Mouse (Mus musculus): ENCODE measurements around the gene Pdhb. TPM values are rescaled to one million over a fixed set of nuclear protein-coding genes. Genes with fewer than 3 reads are reported as not detected.

The Pdhb gene
- polyA plus RNA-seq, 1 experiment from 2014 or later, result 413 TPM

- ATAC-seq (replicated peaks; ENCODE audit: insufficient number of reproducible peaks, low FRiP score, low TSS enrichment), result no peak
Observed at GRCm38 (mm10) chr14:8206179-8206910, 33.5 kb upstream of the Pdhb start.

GRCm38 (mm10) chr14:8201715-8202114, 28.9 kb upstream of the Pdhb start:
- H3K9me3 ChIP-seq (replicated peaks; ENCODE audit: control insufficient read depth, low read length), result no peaks in the 10 kb centered on the region
- no peak overlapping the region for H3K9ac ChIP-seq (ENCODE audit: low read depth, low read length)
- H3K4me2 ChIP-seq, result no peak overlapping the region
- H3K4me3 ChIP-seq (ENCODE audit: low read depth, low read length), result no peak overlapping the region
- ATAC-seq (replicated peaks; ENCODE audit: insufficient number of reproducible peaks, low FRiP score, low TSS enrichment), result no peak
- H3K27me3 ChIP-seq (ENCODE audit: control insufficient read depth, insufficient read depth, low read length), result no peaks in the 10 kb centered on the region
- H3K4me1 ChIP-seq (ENCODE audit: control insufficient read depth, insufficient read depth, low read length), result peaks cover 12% of the 10 kb centered on the region
- H3K36me3 ChIP-seq (ENCODE audit: control insufficient read depth, insufficient read depth, low read length), result no peaks in the 10 kb centered on the region
- WGBS (ENCODE audit: insufficient replicate concordance), result 75% methylated on average over 3 of the region's 3 CpGs
- no peak overlapping the region for H3K27ac ChIP-seq (ENCODE audit: low read depth, low read length)

More at GRCm38 (mm10) chr14:8206179-8206910, 33.5 kb upstream of the Pdhb start:
- no peaks in the 10 kb centered on the region for H3K9me3 ChIP-seq (replicated peaks; ENCODE audit: control insufficient read depth, low read length)
- H3K4me2 ChIP-seq, result no peak overlapping the region
- H3K27ac ChIP-seq (ENCODE audit: low read depth, low read length), result no peak overlapping the region
- 41% methylated on average over 9 of the region's 9 CpGs for WGBS (ENCODE audit: insufficient replicate concordance)
- no peak overlapping the region for H3K9ac ChIP-seq (ENCODE audit: low read depth, low read length)
- H3K4me1 ChIP-seq (ENCODE audit: control insufficient read depth, insufficient read depth, low read length), result peaks cover 12% of the 10 kb centered on the region
- H3K36me3 ChIP-seq (ENCODE audit: control insufficient read depth, insufficient read depth, low read length), result no peaks in the 10 kb centered on the region
- no peak overlapping the region for H3K4me3 ChIP-seq (ENCODE audit: low read depth, low read length)
- no peaks in the 10 kb centered on the region for H3K27me3 ChIP-seq (ENCODE audit: control insufficient read depth, insufficient read depth, low read length)

- Histone ChIP-seq H3K4me3 (ENCODE audit: low read depth, low read length) (no peak overlapping the region), H3K36me3 (ENCODE audit: control insufficient read depth, insufficient read depth, low read length) (no peaks in the 10 kb centered on the region), H3K4me1 (ENCODE audit: control insufficient read depth, insufficient read depth, low read length) (peaks cover 4% of the 10 kb centered on the region; the same call in 1 of the 2 replicates), H3K9me3 (replicated peaks; ENCODE audit: control insufficient read depth, low read length) (no peaks in the 10 kb centered on the region), H3K27me3 (ENCODE audit: control insufficient read depth, insufficient read depth, low read length) (no peaks in the 10 kb centered on the region), H3K9ac (ENCODE audit: low read depth, low read length) (no peak overlapping the region), H3K4me2 (no peak overlapping the region), H3K27ac (ENCODE audit: low read depth, low read length) (no peak overlapping the region)
- ATAC-seq (replicated peaks; ENCODE audit: insufficient number of reproducible peaks, low FRiP score, low TSS enrichment), result no peak
- WGBS (ENCODE audit: insufficient replicate concordance), result 74% methylated on average over 5 of the region's 5 CpGs
Observed at GRCm38 (mm10) chr14:8200769-8201168, 27.9 kb upstream of the Pdhb start.

GRCm38 (mm10) chr14:8192727-8193126, 19.9 kb upstream of the Pdhb start:
- 83% methylated on average over 6 of the region's 6 CpGs for WGBS (ENCODE audit: insufficient replicate concordance)
- ATAC-seq (replicated peaks; ENCODE audit: insufficient number of reproducible peaks, low FRiP score, low TSS enrichment), result no peak
- H3K4me3 ChIP-seq (ENCODE audit: low read depth, low read length), result no peak overlapping the region

GRCm38 (mm10) chr14:8191331-8191965, 18.6 kb upstream of the Pdhb start:
- H3K27ac ChIP-seq (ENCODE audit: low read depth, low read length), result no peak overlapping the region
- no peaks in the 10 kb centered on the region for H3K4me1 ChIP-seq (ENCODE audit: control insufficient read depth, insufficient read depth, low read length)
- no peaks in the 10 kb centered on the region for H3K27me3 ChIP-seq (ENCODE audit: control insufficient read depth, insufficient read depth, low read length)
- ATAC-seq (replicated peaks; ENCODE audit: insufficient number of reproducible peaks, low FRiP score, low TSS enrichment), result no peak
- H3K9me3 ChIP-seq (replicated peaks; ENCODE audit: control insufficient read depth, low read length), result no peaks in the 10 kb centered on the region
- H3K9ac ChIP-seq (ENCODE audit: low read depth, low read length), result no peak overlapping the region
- no peak overlapping the region for H3K4me3 ChIP-seq (ENCODE audit: low read depth, low read length)
- no peaks in the 10 kb centered on the region for H3K36me3 ChIP-seq (ENCODE audit: control insufficient read depth, insufficient read depth, low read length)
- 60% methylated on average over 12 of the region's 12 CpGs for WGBS (ENCODE audit: insufficient replicate concordance)
- H3K4me2 ChIP-seq, result no peak overlapping the region

More at GRCm38 (mm10) chr14:8192727-8193126, 19.9 kb upstream of the Pdhb start:
- no peaks in the 10 kb centered on the region for H3K36me3 ChIP-seq (ENCODE audit: control insufficient read depth, insufficient read depth, low read length)
- no peaks in the 10 kb centered on the region for H3K27me3 ChIP-seq (ENCODE audit: control insufficient read depth, insufficient read depth, low read length)
- no peaks in the 10 kb centered on the region for H3K4me1 ChIP-seq (ENCODE audit: control insufficient read depth, insufficient read depth, low read length)
- H3K4me2 ChIP-seq, result no peak overlapping the region
- H3K9me3 ChIP-seq (replicated peaks; ENCODE audit: control insufficient read depth, low read length), result no peaks in the 10 kb centered on the region
- H3K9ac ChIP-seq (ENCODE audit: low read depth, low read length), result no peak overlapping the region
- no peak overlapping the region for H3K27ac ChIP-seq (ENCODE audit: low read depth, low read length)

GRCm38 (mm10) chr14:8190556-8190955, 17.7 kb upstream of the Pdhb start:
- Histone ChIP-seq H3K27ac (ENCODE audit: low read depth, low read length) (no peak overlapping the region), H3K4me1 (ENCODE audit: control insufficient read depth, insufficient read depth, low read length) (no peaks in the 10 kb centered on the region), H3K27me3 (ENCODE audit: control insufficient read depth, insufficient read depth, low read length) (no peaks in the 10 kb centered on the region), H3K4me2 (no peak overlapping the region), H3K9ac (ENCODE audit: low read depth, low read length) (no peak overlapping the region), H3K36me3 (ENCODE audit: control insufficient read depth, insufficient read depth, low read length) (no peaks in the 10 kb centered on the region), H3K9me3 (replicated peaks; ENCODE audit: control insufficient read depth, low read length) (no peaks in the 10 kb centered on the region), H3K4me3 (ENCODE audit: low read depth, low read length) (no peak overlapping the region)
- no peak for ATAC-seq (replicated peaks; ENCODE audit: insufficient number of reproducible peaks, low FRiP score, low TSS enrichment)
- WGBS (ENCODE audit: insufficient replicate concordance), result 80% methylated on average over 3 of the region's 3 CpGs

- no peak overlapping the region for H3K27ac ChIP-seq (ENCODE audit: low read depth, low read length)
- no peaks in the 10 kb centered on the region for H3K36me3 ChIP-seq (ENCODE audit: control insufficient read depth, insufficient read depth, low read length)
- no peak overlapping the region for H3K4me2 ChIP-seq
- H3K9me3 ChIP-seq (replicated peaks; ENCODE audit: control insufficient read depth, low read length), result 0 out of 2 replicates have a peak, but pooled peaks cover 2% of the 10 kb centered on the region
- H3K4me1 ChIP-seq (ENCODE audit: control insufficient read depth, insufficient read depth, low read length), result no peaks in the 10 kb centered on the region
- 84% methylated on average over 6 of the region's 6 CpGs for WGBS (ENCODE audit: insufficient replicate concordance)
- no peak overlapping the region for H3K9ac ChIP-seq (ENCODE audit: low read depth, low read length)
- H3K27me3 ChIP-seq (ENCODE audit: control insufficient read depth, insufficient read depth, low read length), result no peaks in the 10 kb centered on the region
- no peak for ATAC-seq (replicated peaks; ENCODE audit: insufficient number of reproducible peaks, low FRiP score, low TSS enrichment)
- H3K4me3 ChIP-seq (ENCODE audit: low read depth, low read length), result no peak overlapping the region
Observed at GRCm38 (mm10) chr14:8186278-8187045, 13.6 kb upstream of the Pdhb start.

- no peak overlapping the region for H3K4me3 ChIP-seq (ENCODE audit: low read depth, low read length)
- no peak overlapping the region for H3K9ac ChIP-seq (ENCODE audit: low read depth, low read length)
- no peak overlapping the region for H3K4me2 ChIP-seq
- no peaks in the 10 kb centered on the region for H3K36me3 ChIP-seq (ENCODE audit: control insufficient read depth, insufficient read depth, low read length)
- ATAC-seq (replicated peaks; ENCODE audit: insufficient number of reproducible peaks, low FRiP score, low TSS enrichment), result no peak
- no peaks in the 10 kb centered on the region for H3K27me3 ChIP-seq (ENCODE audit: control insufficient read depth, insufficient read depth, low read length)
- H3K9me3 ChIP-seq (replicated peaks; ENCODE audit: control insufficient read depth, low read length), result 0 out of 2 replicates have a peak, but pooled peaks cover 2% of the 10 kb centered on the region
- 62% methylated on average over 3 of the region's 3 CpGs for WGBS (ENCODE audit: insufficient replicate concordance)
- no peak overlapping the region for H3K27ac ChIP-seq (ENCODE audit: low read depth, low read length)
- no peaks in the 10 kb centered on the region for H3K4me1 ChIP-seq (ENCODE audit: control insufficient read depth, insufficient read depth, low read length)
Observed at GRCm38 (mm10) chr14:8183330-8183729, 10.5 kb upstream of the Pdhb start.
